Mouse (Mus musculus): ENCODE results near the gene Abt1. TPM values are rescaled to one million over a fixed set of nuclear protein-coding genes. Genes with fewer than 3 reads are reported as not detected.

Gene Abt1
- total RNA-seq, 2 experiments from 2014 or later: 5.0 to 5.6 TPM

Other genes starting within 250 kb of the Abt1 start
- gene Vmn1r220, start 235.9 kb downstream of the Abt1 start, total RNA-seq (2021): not detected
- not detected for gene Vmn1r221, start 209.7 kb downstream of the Abt1 start, total RNA-seq (2021)
- not detected for gene Vmn1r222, start 187.9 kb downstream of the Abt1 start, total RNA-seq (2021)
- not detected for gene Vmn1r223, start 176.7 kb downstream of the Abt1 start, total RNA-seq (2021)
- gene Zfp322a, start 54.7 kb downstream of the Abt1 start, total RNA-seq (2021): 10 to 100 TPM; 17.6 to 23.5 TPM
- gene Btn1a1, start 42.0 kb upstream of the Abt1 start, total RNA-seq (2021): under 1 TPM; 0.11 to 0.24 TPM
- not detected for gene Btn2a2, start 65.0 kb upstream of the Abt1 start, total RNA-seq (2021)
- gene Hist1h4h, start 107.2 kb upstream of the Abt1 start, total RNA-seq (2021): 1,000 to 10,000 TPM; 1,227 to 1,327 TPM
- 100 to 1,000 TPM; 480 to 499 TPM for gene Hist1h2af, start 110.0 kb upstream of the Abt1 start, total RNA-seq (2021)
- gene Hist1h3g, start 111.6 kb upstream of the Abt1 start, total RNA-seq (2021): 100 to 1,000 TPM; 165 to 172 TPM
- 10 to 100 TPM; 23.5 to 23.8 TPM for gene Hist1h2bh, start 119.5 kb upstream of the Abt1 start, total RNA-seq (2021)
- gene Hist1h3f, start 120.2 kb upstream of the Abt1 start, total RNA-seq (2021): 100 to 1,000 TPM; 121 to 128 TPM
- 100 to 1,000 TPM; 802 to 855 TPM for gene Hist1h4f, start 127.8 kb upstream of the Abt1 start, total RNA-seq (2021)
- 10 to 100 TPM; 40.0 to 43.0 TPM for gene Hist1h1d, start 129.4 kb upstream of the Abt1 start, total RNA-seq (2021)
- 100 to 1,000 TPM; 299 to 323 TPM for gene Hist1h3e, start 138.5 kb upstream of the Abt1 start, total RNA-seq (2021)
- 10 to 100 TPM; 77.0 to 85.3 TPM for gene Hist1h2ae, start 147.4 kb upstream of the Abt1 start, total RNA-seq (2021)
- gene Hist1h2bg, start 147.5 kb upstream of the Abt1 start, total RNA-seq (2021): 100 to 1,000 TPM; 624 to 645 TPM
- gene Hist1h2bf, start 150.3 kb upstream of the Abt1 start, total RNA-seq (2021): 100 to 1,000 TPM; 278 to 296 TPM
- gene Hist1h2ad, start 150.5 kb upstream of the Abt1 start, total RNA-seq (2021): 10 to 100 TPM; 62.5 to 79.1 TPM
- 10 to 100 TPM; 52.4 to 58.7 TPM for gene Hist1h3d, start 151.9 kb upstream of the Abt1 start, total RNA-seq (2021)
- gene Hist1h4d, start 157.7 kb upstream of the Abt1 start, total RNA-seq (2021): 100 to 1,000 TPM; 322 to 324 TPM
- gene Hist1h2be, start 197.3 kb upstream of the Abt1 start, total RNA-seq (2021): 10 to 100 TPM; 38.8 to 42.2 TPM
- gene Hist1h1e, start 198.7 kb upstream of the Abt1 start, total RNA-seq (2021): 100 to 1,000 TPM; 269 to 306 TPM